Mouse (Mus musculus) MEL (cell line): ENCODE data around the gene Zfp775. TPM values are rescaled to one million over a fixed set of nuclear protein-coding genes. Genes with fewer than 3 reads are reported as not detected.
"Not testable (repeated sequence)": the region's sequence is repeated elsewhere in the genome, so short reads cannot be mapped to it uniquely, and the experiment has no call there.

ENCODE experiments used
- DNase-seq: peaks from one replicate; pipeline ENCODE4 v3.0.0; 2011; ENCODE audit warnings: low read depth, low spot score
- H3K27ac ChIP-seq: 2 replicates; pipeline ENCODE4 v1.5.1; 2012; ENCODE audit warnings: low read depth, mild to moderate bottlenecking, control low read depth, low read length, moderate library complexity; ENCODE audit not compliant: control insufficient read depth
- H3K27me3 ChIP-seq, 2 experiments: fragments of 150-350 bp in 1 of 2; sonication (generic) in 1 of 2; 2 replicates each; pipeline ENCODE4 v1.6.1; 2012; ENCODE audit warnings: low read length in 2 of 2, mild to moderate bottlenecking in 2 of 2, improper control_type of control experiment in 1 of 2, moderate library complexity in 1 of 2; ENCODE audit not compliant: insufficient read depth in 2 of 2, control insufficient read depth in 1 of 2
- H3K36me3 ChIP-seq, 2 experiments: 2 replicates each; pipeline ENCODE4 v1.6.1; 2012 to 2014; ENCODE audit warnings: low read length in 2 of 2, improper control_type of control experiment in 1 of 2, inconsistent platforms in 1 of 2, mild to moderate bottlenecking in 1 of 2; ENCODE audit not compliant: insufficient read depth in 2 of 2, control insufficient read depth in 1 of 2
- H3K4me1 ChIP-seq, 2 experiments: fragments of 150-350 bp in 1 of 2; sonication (generic) in 1 of 2; 2 replicates each; pipeline ENCODE4 v1.6.1; 2012; ENCODE audit warnings: low read length in 2 of 2, improper control_type of control experiment in 1 of 2, mild to moderate bottlenecking in 1 of 2; ENCODE audit not compliant: insufficient read depth in 2 of 2, control insufficient read depth in 1 of 2
- H3K4me3 ChIP-seq, 2 experiments: fragments of 150-350 bp in 1 of 2; sonication (generic) in 1 of 2; 2 replicates each; pipeline ENCODE4 v1.5.1; 2012; ENCODE audit warnings: low read depth in 2 of 2, low read length in 2 of 2, mild to moderate bottlenecking in 2 of 2, moderate library complexity in 2 of 2, control low read depth in 1 of 2, improper control_type of control experiment in 1 of 2; ENCODE audit not compliant: control insufficient read depth in 1 of 2, insufficient read depth in 1 of 2
- H3K79me2 ChIP-seq: 2 replicates; pipeline ENCODE4 v1.6.1; 2012; ENCODE audit warnings: mild to moderate bottlenecking, low read length, moderate library complexity; ENCODE audit not compliant: control insufficient read depth, poor library complexity, insufficient read depth
- H3K9ac ChIP-seq: 2 replicates; pipeline ENCODE4 v1.6.1; 2012; ENCODE audit warnings: low read depth, mild to moderate bottlenecking, control low read depth, low read length, moderate library complexity; ENCODE audit not compliant: control insufficient read depth, poor library complexity, severe bottlenecking
- H3K9me3 ChIP-seq: fragments of 150-350 bp; sonication (generic); replicated peaks from 2 replicates; pipeline ENCODE4 v1.6.1; 2012; ENCODE audit warnings: mild to moderate bottlenecking, low read length, improper control_type of control experiment, moderate library complexity; ENCODE audit not compliant: insufficient read depth
- CHD2 ChIP-seq: IDR thresholded peaks from 2 replicates; pipeline ENCODE4 v1.6.1; 2011; ENCODE audit warnings: low read length, improper control_type of control experiment
- CTCF ChIP-seq, 3 experiments: IDR thresholded peaks in 2 of 3; conservative IDR thresholded peaks in 1 of 3; 2 replicates each; pipeline ENCODE4 v1.5.1; 2011 to 2012; ENCODE audit warnings: low read length in 3 of 3, low read depth in 2 of 3, mild to moderate bottlenecking in 2 of 3, improper control_type of control experiment in 1 of 3, inconsistent platforms in 1 of 3, mixed read lengths in 1 of 3, moderate library complexity in 1 of 3; ENCODE audit not compliant: control insufficient read depth in 1 of 3, insufficient read depth in 1 of 3, poor library complexity in 1 of 3, severe bottlenecking in 1 of 3
- ELF1 ChIP-seq: IDR thresholded peaks from 2 replicates; pipeline ENCODE4 v1.6.1; 2014; ENCODE audit warnings: low read depth, mild to moderate bottlenecking, inconsistent platforms, low read length, improper control_type of control experiment, moderate library complexity
- GATA1 ChIP-seq: IDR thresholded peaks from 2 replicates; pipeline ENCODE4 v1.6.1; 2011; ENCODE audit warnings: low read depth, low read length, improper control_type of control experiment
- MAZ ChIP-seq: IDR thresholded peaks from 2 replicates; pipeline ENCODE4 v1.6.1; 2012; ENCODE audit warnings: low read depth, mild to moderate bottlenecking, inconsistent platforms, low read length, improper control_type of control experiment
- MEF2A ChIP-seq: IDR thresholded peaks from 2 replicates; pipeline ENCODE4 v1.6.1; 2014; ENCODE audit warnings: low read depth, mild to moderate bottlenecking, inconsistent platforms, low read length, improper control_type of control experiment; ENCODE audit not compliant: poor library complexity, insufficient replicate concordance, severe bottlenecking; ENCODE audit errors: extremely low read depth
- MXI1 ChIP-seq: IDR thresholded peaks from 2 replicates; pipeline ENCODE4 v1.6.1; 2011; ENCODE audit warnings: mild to moderate bottlenecking, low read depth, low read length, improper control_type of control experiment
- NELFE ChIP-seq: IDR thresholded peaks from 2 replicates; pipeline ENCODE4 v1.6.1; 2011; ENCODE audit warnings: low read depth, low read length, improper control_type of control experiment
- POLR2AphosphoS5 ChIP-seq: IDR thresholded peaks from 2 replicates; pipeline ENCODE4 v1.6.1; 2012; ENCODE audit warnings: low read depth, borderline replicate concordance, mild to moderate bottlenecking, inconsistent platforms, low read length, moderate library complexity, mixed read lengths
- RAD21 ChIP-seq: IDR thresholded peaks from 2 replicates; pipeline ENCODE4 v1.6.1; 2011; ENCODE audit warnings: mild to moderate bottlenecking, low read depth, low read length, improper control_type of control experiment
- TBP ChIP-seq: IDR thresholded peaks from 2 replicates; pipeline ENCODE4 v1.8.0; 2011; ENCODE audit warnings: low read depth, low read length, improper control_type of control experiment
- ZNF384 ChIP-seq: IDR thresholded peaks from 2 replicates; pipeline ENCODE4 v1.6.1; 2012; ENCODE audit warnings: low read depth, mild to moderate bottlenecking, inconsistent platforms, low read length, improper control_type of control experiment
- polyA plus RNA-seq, 2 experiments: library from polyadenylated mRNA; stranded (reverse) in 1 of 2; unstranded in 1 of 2; fragments of >175 nt in 1 of 2; fragments of >200 nt in 1 of 2; gene quantifications; 2 replicates each; pipeline versions ENCODE4 v1.2.1 to v1.2.4; 2012; ENCODE audit warnings: low replicate concordance in 2 of 2, low read depth in 1 of 2; ENCODE audit not compliant: insufficient read length in 2 of 2, insufficient read depth in 1 of 2, missing spikeins in 1 of 2
- total RNA-seq: library from RNA; depleted of rRNA; stranded (reverse); fragments of 300-350 nt; gene quantifications from 2 replicates; pipeline ENCODE4 v1.2.3, GENCODE M21; 2012

Zfp775 gene
- total and polyA plus RNA-seq, 3 experiments: not detected

GRCm38 (mm10) chr6:48620031-48620430 lies 18.2 kb downstream of the Zfp775 start:
- no peaks in the 10 kb centered on the region for H3K4me1 ChIP-seq
- no peak overlapping the region for H3K4me3 ChIP-seq
- no peaks in the 10 kb centered on the region for H3K36me3 ChIP-seq
- H3K79me2 ChIP-seq: no peaks in the 10 kb centered on the region
- H3K9me3 ChIP-seq: no peaks in the 10 kb centered on the region
- H3K27me3 ChIP-seq: no peaks in the 10 kb centered on the region
- no peak overlapping the region for H3K27ac ChIP-seq
- H3K9ac ChIP-seq: no peak overlapping the region
- no peak for DNase-seq
- no peak for TF ChIP-seq ZNF384

- H3K27me3 ChIP-seq, H3K27ac ChIP-seq, H3K4me3 ChIP-seq, H3K9me3 ChIP-seq, H3K4me1 ChIP-seq, H3K79me2 ChIP-seq, H3K9ac ChIP-seq, DNase-seq, H3K36me3 ChIP-seq: not testable (repeated sequence)
Observed at GRCm38 (mm10) chr6:48622186-48622843, 20.5 kb downstream of the Zfp775 start.

- no peaks in the 10 kb centered on the region for H3K9me3 ChIP-seq
- TF ChIP-seq MAZ (no peak), NELFE (no peak), MXI1 (no peak), CTCF (IDR thresholded peaks at IDR 0.05 in 2 of 3, conservative IDR thresholded peaks at IDR 0.05 in 1 of 3; ENCODE audit: control insufficient read depth in 1 of 3, insufficient read depth in 1 of 3, low read depth in 2 of 3, low read length in 3 of 3, poor library complexity in 1 of 3, severe bottlenecking in 1 of 3) (no peak), GATA1 (no peak), RAD21 (no peak), TBP (no peak), POLR2AphosphoS5 (no peak), CHD2 (no peak), MEF2A (no peak), ELF1 (no peak)
- H3K4me1 ChIP-seq: no peaks in the 10 kb centered on the region
- no peak overlapping the region for H3K9ac ChIP-seq
- no peaks in the 10 kb centered on the region for H3K27me3 ChIP-seq
- no peaks in the 10 kb centered on the region for H3K36me3 ChIP-seq
- H3K27ac ChIP-seq: no peak overlapping the region
- no peaks in the 10 kb centered on the region for H3K79me2 ChIP-seq
- no peak overlapping the region for H3K4me3 ChIP-seq
- DNase-seq: no peak
Observed at GRCm38 (mm10) chr6:48623460-48623859, 21.6 kb downstream of the Zfp775 start.
